Mouse (Mus musculus) embryonic facial prominence, embryonic 11.5 days (tissue): Measurements from ENCODE around the gene Borcs8. TPM values are rescaled to one million over a fixed set of nuclear protein-coding genes. Genes with fewer than 3 reads are reported as not detected.

Experiments used
- ATAC-seq: fragments of 200-750 bp; cut with Nextera tagmentation; replicated peaks from 2 replicates; pipeline ENCODE4 v1.8.0; 2017; ENCODE audit warnings: low read depth; ENCODE audit not compliant: insufficient number of reproducible peaks, low FRiP score, low TSS enrichment
- DNase-seq: peaks from one replicate; pipeline ENCODE4 v3.0.0-alpha.2; 2015; ENCODE audit warnings: low spot score
- H3K27ac ChIP-seq: fragments of 300-500 bp; sonication (generic); replicated peaks from 2 replicates; pipeline ENCODE4 v1.5.1; 2014; ENCODE audit warnings: mild to moderate bottlenecking, low read depth, low read length, control low read depth
- H3K27me3 ChIP-seq: fragments of 300-500 bp; sonication (generic); 2 replicates; pipeline ENCODE4 v1.6.1; 2014; ENCODE audit warnings: mild to moderate bottlenecking, low read length, moderate library complexity, mixed read lengths; ENCODE audit not compliant: control insufficient read depth, insufficient read depth
- H3K36me3 ChIP-seq: fragments of 300-500 bp; sonication (generic); replicated peaks from 2 replicates; pipeline ENCODE4 v1.6.1; 2014; ENCODE audit warnings: low read depth, mild to moderate bottlenecking, low read length, moderate library complexity, mixed read lengths; ENCODE audit not compliant: control insufficient read depth, insufficient read depth
- H3K4me1 ChIP-seq: fragments of 300-500 bp; sonication (generic); 2 replicates; pipeline ENCODE4 v1.6.1; 2014; ENCODE audit warnings: low read length, mixed read lengths; ENCODE audit not compliant: control insufficient read depth, insufficient read depth
- H3K4me2 ChIP-seq: fragments of 300-500 bp; sonication (generic); 2 replicates; pipeline ENCODE4 v1.6.1; 2014; ENCODE audit warnings: low read depth, mild to moderate bottlenecking, control low read depth, low read length, moderate library complexity
- H3K4me3 ChIP-seq: fragments of 300-500 bp; sonication (generic); 2 replicates; pipeline ENCODE4 v1.5.1; 2014; ENCODE audit warnings: low read depth, low read length, control low read depth
- H3K9ac ChIP-seq: fragments of 300-500 bp; sonication (generic); replicated peaks from 2 replicates; pipeline ENCODE4 v1.6.1; 2014; ENCODE audit warnings: mild to moderate bottlenecking, control low read depth, low read length
- H3K9me3 ChIP-seq: fragments of 300-500 bp; sonication (generic); replicated peaks from 2 replicates; pipeline ENCODE4 v1.6.1; 2016; ENCODE audit warnings: mild to moderate bottlenecking, low read length, inconsistent platforms, mixed read lengths; ENCODE audit not compliant: control insufficient read depth
- WGBS: fragments of 180-500 bp; shearing (Covaris S2); extraction: QIAGEN DNeasy Blood & Tissue Kit; methylation state at CpG from one replicate; pipeline ENCODE4 v1.1.7; 2014; 5-methylcytosine and 5-hydroxymethylcytosine counted together
- polyA plus RNA-seq: library from polyadenylated mRNA; unstranded; fragments of >200 nt; fragmentation: Nextera tagmentation; extraction: Ambion mirVana; gene quantifications from 2 replicates; pipeline ENCODE4 v1.2.1, GENCODE M21; 2014

The Borcs8 gene
- polyA plus RNA-seq, 1 experiment from 2014 or later: 40.4 TPM

DNA sequence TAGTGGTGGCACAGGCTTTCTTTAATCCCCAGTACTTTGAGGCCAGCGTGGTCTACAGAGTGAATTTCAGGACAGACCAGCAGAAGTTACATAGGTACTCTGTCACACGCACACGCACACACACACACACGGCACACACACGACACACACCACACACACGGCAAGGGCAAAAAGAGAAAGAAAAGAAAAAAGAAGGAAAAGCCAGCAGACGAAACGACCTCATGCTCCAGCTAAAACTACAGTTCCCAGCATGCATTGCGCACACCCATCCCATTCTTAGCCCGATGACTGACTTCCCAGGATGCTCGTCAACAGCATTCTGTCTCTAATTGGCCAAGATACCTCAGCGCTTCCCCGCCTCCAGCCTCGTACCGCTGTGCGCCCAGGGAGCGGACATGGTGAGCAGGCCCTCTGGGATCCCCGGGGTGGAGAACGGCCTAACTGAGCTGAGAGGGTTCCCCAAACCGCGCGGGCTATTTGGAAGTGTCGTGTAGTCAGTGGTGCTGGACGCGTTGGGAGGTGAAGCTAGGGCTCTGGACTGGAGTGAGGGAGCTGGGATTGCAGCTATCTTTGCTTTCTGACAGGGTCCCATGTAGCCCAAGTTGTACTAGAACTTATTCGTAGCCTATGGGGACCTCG lies 32.9 kb downstream of the Borcs8 start, which contains the start of gene Tmem161a:
Tmem161a (plus strand) TSS at position 314 of the 639 bp plus-strand sequence.
- WGBS: 2% methylated on average over 27 of the region's 27 CpGs
- ATAC-seq (peak; percentile 92), DNase-seq (peak; percentile 96)
- Histone ChIP-seq H3K9me3 (no peaks in the 10 kb centered on the region), H3K27ac (no peak within 1 kb of the TSS), H3K4me3 (peak within 1 kb of the TSS; percentile 66), H3K4me2 (peak within 1 kb of the TSS; percentile 45), H3K4me1 (no peaks in the 10 kb centered on the region), H3K36me3 (no peaks in the 10 kb centered on the region), H3K27me3 (no peaks in the 10 kb centered on the region), H3K9ac (peak within 1 kb of the TSS; percentile 74)

DNA sequence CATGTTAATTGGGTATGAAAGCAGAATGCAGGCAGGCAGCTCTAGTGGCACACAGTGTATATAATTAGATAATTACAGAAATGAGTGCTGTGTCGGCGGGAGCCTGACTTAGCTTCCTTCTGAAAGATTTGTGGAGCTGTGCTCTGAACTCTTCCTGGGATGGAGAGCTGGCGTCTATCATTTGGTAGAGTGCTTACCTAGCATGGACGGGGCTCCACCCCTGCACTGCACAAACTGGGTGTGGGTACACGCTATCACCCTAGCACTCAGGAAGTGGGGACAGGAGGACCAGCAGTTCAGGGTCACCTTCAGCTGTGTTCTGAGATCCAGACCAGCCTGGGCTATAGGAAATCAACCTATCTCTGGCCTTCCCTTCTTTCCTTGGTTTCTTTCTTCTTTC lies 34.0 kb downstream of the Borcs8 start:
- Histone ChIP-seq H3K4me2 (no peak overlapping the region; the same call in 1 of the 2 replicates), H3K9me3 (no peaks in the 10 kb centered on the region), H3K36me3 (no peaks in the 10 kb centered on the region), H3K27ac (no peak overlapping the region), H3K4me3 (no peak overlapping the region), H3K4me1 (no peaks in the 10 kb centered on the region), H3K27me3 (no peaks in the 10 kb centered on the region), H3K9ac (no peak overlapping the region)
- ATAC-seq (no peak), DNase-seq (no peak)
- 71% methylated on average over 5 of the region's 5 CpGs for WGBS

DNA sequence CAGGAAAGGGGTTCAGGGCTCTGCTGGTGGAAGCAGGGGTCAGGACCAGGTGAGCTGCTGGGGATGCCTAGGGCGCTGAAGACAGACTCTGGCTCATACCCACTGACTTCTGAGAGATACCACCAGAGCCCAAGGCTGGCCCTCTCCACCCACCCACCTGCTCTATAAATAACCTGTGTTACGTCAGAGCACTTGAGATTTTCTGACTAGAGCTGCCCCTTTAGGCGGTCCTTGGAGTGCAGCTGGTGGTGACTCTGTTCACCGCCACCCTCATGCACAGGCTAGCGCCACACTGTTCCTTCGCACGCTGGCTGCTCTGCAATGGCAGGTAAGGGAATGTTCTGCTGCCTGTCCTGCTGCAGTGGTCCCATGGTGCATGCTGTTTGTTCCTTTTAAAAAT lies 34.8 kb downstream of the Borcs8 start:
- no peak overlapping the region for H3K9ac ChIP-seq
- H3K4me2 ChIP-seq: no peak overlapping the region
- H3K36me3 ChIP-seq: no peaks in the 10 kb centered on the region
- no peaks in the 10 kb centered on the region for H3K9me3 ChIP-seq
- DNase-seq (no peak), ATAC-seq (no peak)
- H3K27ac ChIP-seq: no peak overlapping the region
- H3K4me3 ChIP-seq: no peak overlapping the region
- H3K4me1 ChIP-seq: no peaks in the 10 kb centered on the region
- WGBS: 89% methylated on average over 7 of the region's 7 CpGs
- no peaks in the 10 kb centered on the region for H3K27me3 ChIP-seq

DNA sequence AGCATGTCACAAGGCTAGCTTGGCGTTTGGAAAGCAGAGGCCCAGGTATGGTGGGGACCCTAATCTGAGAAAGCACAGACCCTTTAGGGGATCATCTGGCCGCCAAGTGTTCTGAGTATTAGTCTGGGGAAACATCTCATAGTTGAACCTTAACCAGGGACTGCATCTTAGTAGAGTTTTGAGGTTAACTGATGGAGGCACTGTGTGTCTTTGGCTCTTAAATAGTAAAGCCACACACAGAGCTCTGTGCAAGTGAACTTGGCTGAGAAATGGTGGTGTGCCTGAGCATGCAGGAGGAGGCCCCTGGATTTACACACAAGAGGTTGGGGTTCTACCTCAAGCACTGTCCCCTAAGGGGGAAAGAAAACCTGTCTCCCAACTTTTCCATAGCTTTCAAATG lies 38.9 kb downstream of the Borcs8 start:
- no peaks in the 10 kb centered on the region for H3K4me1 ChIP-seq
- H3K27ac ChIP-seq: no peak overlapping the region
- H3K27me3 ChIP-seq: no peaks in the 10 kb centered on the region
- no peak for DNase-seq
- no peak overlapping the region for H3K4me3 ChIP-seq
- no peak overlapping the region for H3K9ac ChIP-seq
- no peak for ATAC-seq
- no peak overlapping the region for H3K4me2 ChIP-seq
- no peaks in the 10 kb centered on the region; the same call in 1 of the 2 replicates for H3K36me3 ChIP-seq
- 83% methylated on average over 2 of the region's 2 CpGs for WGBS
- no peaks in the 10 kb centered on the region for H3K9me3 ChIP-seq

DNA sequence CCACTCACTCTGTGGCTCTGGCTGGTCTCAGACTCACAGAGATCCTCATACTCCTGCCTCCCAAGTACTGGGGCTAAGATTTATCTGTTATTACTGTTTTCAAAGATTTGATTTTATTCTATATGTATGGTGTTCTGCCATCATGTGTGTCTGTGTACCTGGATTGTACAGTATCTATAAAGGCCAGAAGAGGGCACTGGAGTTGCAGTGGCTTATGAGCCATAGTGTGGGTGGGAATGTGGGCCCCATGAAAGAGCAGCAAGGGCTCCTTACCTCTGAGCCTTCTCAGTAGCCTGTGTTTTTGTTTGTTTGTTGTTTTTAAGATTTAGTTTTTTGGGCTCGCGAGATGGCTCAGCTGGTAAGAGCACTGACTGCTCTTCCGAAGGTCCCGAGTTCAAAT lies 39.8 kb downstream of the Borcs8 start:
- ATAC-seq: no peak
- Histone ChIP-seq H3K27me3 (no peaks in the 10 kb centered on the region), H3K27ac (no peak overlapping the region), H3K9me3 (no peaks in the 10 kb centered on the region), H3K9ac (no peak overlapping the region), H3K4me2 (no peak overlapping the region), H3K4me3 (no peak overlapping the region), H3K4me1 (no peaks in the 10 kb centered on the region), H3K36me3 (no peaks in the 10 kb centered on the region; the same call in 1 of the 2 replicates)
- no peak for DNase-seq
- WGBS: 92% methylated on average over 4 of the region's 4 CpGs

DNA sequence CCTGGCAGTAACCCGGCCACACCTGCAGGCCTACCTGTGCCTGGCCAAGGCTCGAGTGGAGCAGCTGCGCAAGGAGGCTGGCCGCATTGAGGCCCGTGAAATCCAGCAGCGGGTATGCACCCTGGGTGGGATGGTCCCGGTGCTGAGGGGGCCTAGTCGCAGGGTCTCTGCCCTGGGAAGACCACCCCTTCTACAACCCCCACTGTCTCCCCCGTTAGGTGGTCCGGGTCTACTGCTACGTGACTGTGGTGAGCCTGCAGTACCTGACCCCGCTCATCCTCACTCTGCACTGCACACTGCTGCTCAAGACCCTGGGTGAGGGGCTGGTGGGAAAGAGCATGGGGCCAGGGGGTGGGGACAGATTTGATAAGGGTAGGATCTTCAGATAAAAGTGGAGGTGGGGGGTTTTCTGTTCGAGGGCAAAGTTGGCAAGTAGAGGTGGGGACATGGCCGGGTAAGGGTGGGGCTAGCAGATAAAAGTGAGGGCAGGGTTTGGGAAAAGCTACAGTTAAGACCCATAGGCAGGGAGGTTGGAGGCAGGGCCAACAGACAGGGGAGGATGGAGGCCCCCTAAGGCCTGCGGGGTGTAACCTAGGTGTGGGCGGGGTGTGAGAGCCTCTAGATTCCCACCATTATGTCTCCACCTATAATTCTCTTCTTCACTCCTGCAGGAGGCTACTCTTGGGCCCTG lies 42.1 kb downstream of the Borcs8 start:
- DNase-seq: no peak
- 88% methylated on average over 16 of the region's 16 CpGs for WGBS
- Histone ChIP-seq H3K4me1 (no peaks in the 10 kb centered on the region), H3K27me3 (no peaks in the 10 kb centered on the region), H3K36me3 (no peaks in the 10 kb centered on the region; the same call in 1 of the 2 replicates), H3K9ac (no peak overlapping the region; the same call in 1 of the 2 replicates), H3K4me3 (no peak overlapping the region), H3K9me3 (no peaks in the 10 kb centered on the region), H3K27ac (no peak overlapping the region), H3K4me2 (no peak overlapping the region)
- ATAC-seq: no peak; the same call in 1 of the 2 replicates

DNA sequence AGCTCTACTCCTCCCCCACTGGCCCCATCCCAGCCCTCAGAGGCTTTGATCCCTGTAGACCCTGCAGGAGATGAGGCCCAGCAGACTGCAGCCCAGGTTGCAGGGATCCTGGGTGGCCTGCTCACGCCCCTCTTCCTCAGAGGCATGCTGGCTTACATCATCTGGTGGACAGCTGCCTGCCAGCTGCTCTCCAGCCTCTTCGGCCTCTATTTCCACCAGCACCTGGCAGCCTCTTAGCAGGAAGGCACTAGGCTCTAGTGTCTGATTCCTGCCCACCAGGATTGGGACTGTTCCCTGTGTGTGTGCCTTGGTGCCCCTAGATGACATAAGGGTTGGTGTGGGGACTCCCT lies 42.6 kb downstream of the Borcs8 start:
- H3K4me1 ChIP-seq: no peaks in the 10 kb centered on the region
- H3K4me3 ChIP-seq: no peak overlapping the region
- WGBS: 74% methylated on average over 2 of the region's 2 CpGs
- H3K9me3 ChIP-seq: no peaks in the 10 kb centered on the region
- DNase-seq (no peak), ATAC-seq (no peak)
- H3K9ac ChIP-seq: no peak overlapping the region
- no peak overlapping the region for H3K27ac ChIP-seq
- H3K27me3 ChIP-seq: no peaks in the 10 kb centered on the region
- no peak overlapping the region for H3K4me2 ChIP-seq
- no peaks in the 10 kb centered on the region; the same call in 1 of the 2 replicates for H3K36me3 ChIP-seq

DNA sequence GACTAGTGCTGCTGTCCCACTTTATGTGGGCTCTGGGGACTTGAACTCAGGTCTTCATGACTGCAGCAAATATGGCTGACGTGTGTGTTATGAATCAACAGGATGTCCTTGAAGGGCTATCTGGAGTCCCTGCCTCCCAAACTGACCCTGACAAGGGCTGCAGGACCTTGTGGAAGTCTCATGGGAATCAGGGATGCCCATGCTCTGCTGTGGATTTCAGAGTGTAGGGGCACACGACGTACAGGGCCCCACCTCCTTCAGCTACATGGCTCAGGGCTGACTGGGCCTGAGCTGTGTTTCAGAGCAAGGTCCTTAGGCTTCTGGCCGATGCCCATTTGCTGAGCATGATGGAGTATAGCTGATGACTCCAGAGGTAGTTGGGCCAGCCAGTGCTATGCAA lies 43.9 kb downstream of the Borcs8 start:
- 89% methylated on average over 4 of the region's 4 CpGs for WGBS
- Histone ChIP-seq H3K4me3 (no peak overlapping the region), H3K4me2 (no peak overlapping the region), H3K9ac (no peak overlapping the region), H3K36me3 (no peaks in the 10 kb centered on the region; the same call in 1 of the 2 replicates), H3K9me3 (no peaks in the 10 kb centered on the region), H3K4me1 (no peaks in the 10 kb centered on the region), H3K27ac (no peak overlapping the region), H3K27me3 (no peaks in the 10 kb centered on the region)
- ATAC-seq (no peak), DNase-seq (no peak)
